Mouse (Mus musculus): ENCODE data around the gene Fut1.

Gene Fut1

GRCm38 (mm10) chr7:45605704-45606289 lies 11.3 kb upstream of the Fut1 start:
- no peak for DNase-seq

DNA sequence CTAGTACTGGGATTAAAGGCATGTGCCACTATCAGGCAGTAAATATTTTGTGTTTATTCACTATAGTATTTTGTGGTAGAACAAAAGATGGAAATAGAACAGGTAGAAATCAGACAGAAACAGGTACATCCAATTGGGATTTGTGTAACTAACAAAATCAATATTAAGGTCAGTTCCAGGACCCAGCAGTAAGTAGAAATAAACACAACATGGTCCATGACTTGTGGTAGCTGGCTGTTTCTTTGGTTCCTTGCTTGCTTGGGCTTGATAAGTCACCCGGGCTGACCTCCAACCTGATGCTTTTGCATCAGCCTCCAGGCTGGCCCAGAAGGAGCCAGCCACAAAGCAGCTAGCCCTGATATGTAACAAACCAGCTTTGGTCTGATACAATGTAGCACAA lies 7.6 kb upstream of the Fut1 start:
- DNase-seq, result no peak

DNA sequence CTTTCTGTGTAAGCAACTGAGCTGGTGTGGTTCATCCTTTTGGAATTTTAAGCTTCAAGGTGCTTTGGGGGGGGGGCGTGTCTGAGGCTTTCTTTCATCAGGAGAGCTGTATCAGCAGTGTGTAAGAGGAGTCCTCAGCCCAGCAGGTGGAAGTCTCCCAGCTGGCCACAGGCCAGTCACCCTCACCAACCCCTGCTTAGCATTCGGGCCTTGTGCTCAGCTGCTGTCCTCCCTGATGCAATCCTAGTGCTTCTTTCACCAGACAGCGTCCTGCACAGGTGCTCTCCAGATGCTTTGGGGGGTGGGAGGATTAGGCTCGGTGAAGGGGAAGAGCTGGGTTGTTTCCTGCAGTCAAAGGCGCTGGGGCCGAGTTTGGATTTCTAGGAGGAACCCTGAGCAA lies 812 bp upstream of the Fut1 start:
- no peak for DNase-seq

DNA sequence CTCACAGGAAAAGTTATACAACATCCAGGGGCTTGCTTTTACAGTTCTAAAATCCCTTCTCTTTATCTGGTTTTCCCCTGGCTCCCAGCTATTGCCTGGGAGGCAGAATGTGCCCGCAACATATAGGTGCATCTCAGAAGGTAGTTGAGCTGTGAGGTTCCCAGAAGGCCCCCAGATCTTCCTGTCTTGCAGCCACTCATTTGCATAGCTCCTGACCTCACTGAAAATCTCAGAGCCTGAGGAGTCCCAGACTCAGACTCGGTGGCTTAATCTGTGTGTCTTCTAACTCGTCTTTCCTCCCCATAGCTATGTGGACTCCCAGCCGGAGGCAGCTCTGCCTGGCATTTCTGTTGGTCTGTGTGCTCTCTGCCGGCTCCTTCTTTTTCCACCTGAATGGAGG lies 1.2 kb downstream of the Fut1 start:
- DNase-seq, result no peak

- no peak for DNase-seq
Measured at GRCm38 (mm10) chr7:45619592-45619991, 2.5 kb downstream of the Fut1 start.

GRCm38 (mm10) chr7:45621443-45621842 lies 4.4 kb downstream of the Fut1 start, which contains the start of gene Izumo1:
Gene Izumo1 (plus strand): TSS chr7:45621811.
- DNase-seq, result peak; percentile 78

- no peak for DNase-seq
Measured at GRCm38 (mm10) chr7:45623507-45623906, 6.4 kb downstream of the Fut1 start.

- DNase-seq, result no peak
Measured at GRCm38 (mm10) chr7:45624718-45625117, 7.6 kb downstream of the Fut1 start.

GRCm38 (mm10) chr7:45625481-45625880 lies 8.4 kb downstream of the Fut1 start:
- DNase-seq, result no peak

GRCm38 (mm10) chr7:45626571-45627076 lies 9.5 kb downstream of the Fut1 start:
- peak; percentile 63 for DNase-seq

GRCm38 (mm10) chr7:45627261-45627660 lies 10.2 kb downstream of the Fut1 start, which contains the start of gene Rasip1:
Gene Rasip1 (plus strand): TSS chr7:45627488.
- DNase-seq, result peak; percentile 84

DNA sequence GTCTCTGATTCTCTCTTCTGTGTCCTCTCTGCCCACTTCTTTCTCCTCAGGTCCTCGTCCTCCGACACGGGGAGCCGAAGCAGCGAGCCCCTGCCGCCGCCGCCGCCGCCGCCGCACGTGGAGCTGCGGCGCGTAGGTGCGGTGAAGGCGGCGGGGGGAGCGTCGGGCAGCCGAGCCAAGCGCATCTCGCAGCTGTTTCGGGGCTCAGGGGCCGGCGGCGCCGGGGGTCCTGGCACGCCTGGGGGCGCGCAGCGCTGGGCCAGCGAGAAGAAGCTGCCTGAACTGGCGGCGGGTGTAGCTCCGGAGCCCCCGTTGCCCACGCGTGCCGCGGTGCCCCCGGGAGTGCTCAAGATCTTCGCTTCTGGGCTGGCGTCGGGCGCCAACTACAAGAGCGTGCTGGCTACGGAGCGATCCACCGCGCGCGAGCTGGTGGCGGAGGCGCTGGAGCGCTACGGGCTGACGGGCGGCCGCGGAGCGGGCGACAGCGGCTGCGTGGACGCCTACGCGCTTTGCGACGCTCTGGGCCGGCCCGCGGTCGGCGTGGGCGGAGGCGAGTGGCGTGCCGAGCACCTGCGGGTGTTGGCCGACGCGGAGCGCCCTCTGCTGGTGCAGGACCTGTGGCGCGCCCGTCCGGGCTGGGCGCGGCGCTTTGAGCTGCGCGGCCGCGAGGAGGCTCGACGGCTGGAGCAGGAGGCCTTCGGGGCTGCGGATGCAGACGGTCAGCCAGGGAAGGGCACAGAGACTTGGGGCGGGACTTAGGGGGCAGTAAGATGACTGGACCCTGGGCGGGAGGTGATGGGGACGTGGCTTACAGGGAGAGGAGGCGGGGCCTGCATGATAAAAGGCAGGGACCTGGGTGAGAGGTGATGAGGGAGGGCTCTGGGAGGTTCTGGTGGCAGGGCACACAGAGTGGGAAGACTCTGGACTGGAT lies 11.5 kb downstream of the Fut1 start:
- DNase-seq, result peak; percentile 93

GRCm38 (mm10) chr7:45630064-45630907 lies 13.2 kb downstream of the Fut1 start:
- peak; percentile 55 for DNase-seq

DNA sequence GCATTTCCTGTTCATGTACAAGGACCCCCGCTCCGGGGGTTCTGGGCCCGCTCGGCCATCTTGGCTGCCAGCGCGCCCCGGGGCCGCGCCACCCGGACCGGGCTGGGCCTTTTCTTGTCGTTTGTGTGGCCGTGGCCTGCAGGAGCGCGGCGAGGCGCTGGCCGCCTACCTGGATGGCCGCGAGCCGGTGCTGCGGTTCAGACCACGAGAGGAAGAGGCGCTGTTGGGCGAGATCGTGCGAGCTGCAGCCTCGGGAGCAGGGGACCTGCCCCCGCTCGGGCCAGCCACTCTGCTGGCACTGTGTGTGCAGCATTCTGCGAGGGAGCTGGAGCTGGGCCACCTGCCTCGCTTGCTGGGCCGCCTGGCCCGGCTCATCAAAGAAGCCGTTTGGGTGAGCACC lies 15.4 kb downstream of the Fut1 start:
- DNase-seq, result peak; percentile 56

DNA sequence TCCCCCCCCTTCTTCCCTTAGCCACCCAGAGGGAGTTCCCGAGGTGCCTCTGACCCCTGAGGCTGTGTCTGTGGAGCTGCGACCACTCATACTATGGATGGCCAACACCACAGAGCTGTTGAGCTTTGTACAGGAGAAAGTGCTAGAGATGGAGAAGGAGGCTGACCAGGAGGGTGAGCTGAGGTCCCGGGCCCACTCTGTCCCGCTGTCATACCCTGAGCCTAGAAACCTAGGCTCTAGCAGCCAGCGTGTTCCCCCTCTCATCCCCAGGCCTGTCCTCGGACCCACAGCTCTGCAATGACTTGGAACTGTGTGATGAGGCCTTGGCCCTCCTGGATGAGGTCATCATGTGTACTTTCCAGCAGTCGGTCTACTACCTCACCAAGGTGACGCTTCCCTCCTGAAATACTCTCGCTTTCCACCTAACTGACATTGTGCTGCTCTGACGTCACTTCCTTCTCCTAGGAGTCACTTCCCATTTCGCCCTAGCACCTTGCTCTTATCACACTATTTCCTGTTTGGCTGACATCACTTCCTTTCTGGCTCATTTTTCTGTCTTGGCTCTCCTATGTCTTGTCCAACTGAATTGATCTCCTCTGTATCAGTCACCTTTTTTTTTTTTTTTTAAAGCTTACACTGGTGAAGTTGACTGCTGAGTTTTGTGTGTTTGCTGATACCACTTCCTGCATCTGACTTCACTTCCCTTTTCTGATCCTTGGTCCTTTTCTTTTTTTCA lies 18.0 kb downstream of the Fut1 start:
- DNase-seq, result peak; percentile 69

- DNase-seq, result peak; percentile 82
Measured at GRCm38 (mm10) chr7:45635711-45636688, 18.9 kb downstream of the Fut1 start.

DNA sequence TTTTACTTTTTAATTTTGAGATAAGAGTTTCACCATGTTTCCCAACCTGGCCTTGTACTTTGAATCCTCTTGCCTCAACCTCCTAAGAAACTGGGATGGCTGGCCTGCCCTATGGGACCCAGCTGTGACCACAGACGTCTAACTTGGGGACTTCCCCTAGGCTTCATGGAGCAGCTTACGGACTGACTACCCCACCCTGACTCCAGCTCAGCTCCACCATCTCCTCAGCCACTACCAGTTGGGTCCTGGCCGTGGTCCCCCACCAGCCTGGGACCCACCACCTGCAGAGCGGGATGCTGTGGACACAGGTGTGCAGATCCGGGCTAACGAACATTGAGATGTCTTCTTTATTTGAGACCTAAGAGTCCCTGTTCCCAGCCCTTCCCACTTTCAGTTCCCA lies 20.6 kb downstream of the Fut1 start:
- DNase-seq, result no peak

DNA sequence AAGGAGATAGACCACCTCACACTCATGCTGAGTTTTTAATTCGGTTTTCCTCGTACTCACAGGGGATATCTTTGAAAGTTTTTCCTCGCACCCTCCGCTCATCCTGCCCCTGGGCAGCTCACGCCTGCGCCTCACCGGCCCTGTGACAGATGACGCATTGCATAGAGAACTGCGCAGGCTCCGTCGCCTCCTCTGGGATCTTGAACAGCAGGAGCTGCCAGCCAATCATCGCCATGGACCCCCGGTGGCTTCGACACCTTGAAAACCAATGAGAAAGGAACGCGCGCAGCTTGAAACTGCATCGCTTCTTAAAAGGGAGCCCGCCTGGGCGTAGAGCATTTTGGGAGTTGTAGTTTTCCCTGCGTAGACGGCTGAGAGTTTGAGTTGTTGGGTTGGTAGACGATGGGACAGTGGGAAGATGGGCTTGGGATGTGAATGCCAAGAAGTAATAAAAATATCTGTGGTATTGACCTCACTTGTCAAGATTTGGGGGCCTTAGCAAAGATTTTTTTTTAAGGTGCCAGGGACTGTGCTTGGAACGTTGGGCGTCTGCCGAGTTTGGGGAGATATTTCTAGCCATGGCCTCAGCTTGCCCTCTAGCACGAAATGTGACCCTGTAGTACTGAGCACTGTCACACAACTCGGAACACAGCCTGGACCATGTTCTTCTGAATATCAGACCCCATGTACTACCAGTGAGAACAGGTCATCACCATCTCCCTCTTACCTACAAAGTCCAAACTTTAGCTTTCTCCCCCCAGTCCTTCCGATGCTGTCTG lies 21.7 kb downstream of the Fut1 start:
- peak; percentile 96 for DNase-seq

- no peak for DNase-seq
Measured at GRCm38 (mm10) chr7:45639561-45640027, 22.5 kb downstream of the Fut1 start, which contains the start of gene Mamstr. Gene Mamstr (plus strand): TSS chr7:45639977.
